Mouse (Mus musculus): ENCODE results near the gene Iqce.

DNA sequence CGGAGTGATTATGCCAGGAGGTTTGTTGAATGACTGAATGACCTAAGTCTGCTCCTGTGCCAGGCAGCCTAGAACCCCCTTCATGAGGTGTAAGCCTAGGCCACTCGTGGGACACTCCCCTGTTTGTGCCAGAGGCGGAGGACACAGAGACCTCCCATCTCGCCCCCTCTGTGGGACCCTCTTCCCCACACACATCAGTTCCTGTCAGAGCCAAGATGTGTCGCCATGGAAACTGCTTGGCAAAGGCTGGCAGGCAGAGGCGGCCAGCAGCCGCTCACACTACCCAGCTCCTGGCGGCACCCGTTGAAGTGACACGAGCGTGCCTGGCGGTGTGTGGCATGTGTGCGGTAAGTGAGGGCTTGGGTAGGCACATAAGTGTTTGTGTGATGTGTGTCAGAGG, 21.6 kb upstream of the Iqce start, which contains the start of gene Amz1:
- no peak for TF ChIP-seq POLR2A (IDR thresholded peaks at IDR 0.05; ENCODE audit: extremely low read depth, insufficient read depth, low read length)
- TF ChIP-seq CTCF (IDR thresholded peaks at IDR 0.05; ENCODE audit: low read depth, low read length) = no peak
